Mouse (Mus musculus) brown adipose tissue, adult 24 weeks (tissue): ENCODE measurements around the gene Ppia. TPM values are rescaled to one million over a fixed set of nuclear protein-coding genes. Genes with fewer than 3 reads are reported as not detected.
"Not testable (repeated sequence)": the region's sequence is repeated elsewhere in the genome, so short reads cannot be mapped to it uniquely, and the experiment has no call there.

Source experiments
- H3K27ac ChIP-seq: fragments of 200-500 bp; replicated peaks from 2 replicates; pipeline ENCODE4 v1.5.1; 2012; ENCODE audit warnings: low read depth, mild to moderate bottlenecking, low read length
- H3K4me1 ChIP-seq: fragments of 200-500 bp; 2 replicates; pipeline ENCODE4 v1.6.1; 2012; ENCODE audit warnings: low read length, mixed read lengths; ENCODE audit not compliant: control insufficient read depth, insufficient read depth, insufficient read length
- H3K4me3 ChIP-seq: fragments of 200-500 bp; 2 replicates; pipeline ENCODE4 v1.5.1; 2012; ENCODE audit warnings: low read depth, mild to moderate bottlenecking, low read length, moderate library complexity; ENCODE audit not compliant: insufficient read depth
- polyA plus RNA-seq: library from polyadenylated mRNA; stranded (reverse); fragments of >200 nt; gene quantifications from 2 replicates; pipeline ENCODE4 v1.2.4, GENCODE M21; 2012; ENCODE audit not compliant: missing spikeins, insufficient read depth, insufficient read length

Gene Ppia
- polyA plus RNA-seq, 1 experiment: 2,277 TPM

GRCm38 (mm10) chr11:6444077-6444853, 29.0 kb downstream of the Ppia start, which contains the start of gene H2afv:
Gene H2afv (minus strand): TSS chr11:6444443.
- H3K27ac ChIP-seq: peak within 1 kb of the TSS; percentile 65
- peak within 1 kb of the TSS; percentile 84 for H3K4me3 ChIP-seq
- no peaks in the 10 kb centered on the region; the same call in 1 of the 2 replicates for H3K4me1 ChIP-seq

GRCm38 (mm10) chr11:6445441-6445840, 30.2 kb downstream of the Ppia start:
- Histone ChIP-seq H3K4me1 (no peaks in the 10 kb centered on the region; the same call in 1 of the 2 replicates), H3K4me3 (no peak overlapping the region), H3K27ac (no peak overlapping the region)

- Histone ChIP-seq H3K4me1 (no peaks in the 10 kb centered on the region; the same call in 1 of the 2 replicates), H3K27ac (no peak overlapping the region), H3K4me3 (no peak overlapping the region)
Observed at GRCm38 (mm10) chr11:6445951-6446350, 30.7 kb downstream of the Ppia start.

- Histone ChIP-seq H3K4me1 (no peaks in the 10 kb centered on the region; the same call in 1 of the 2 replicates), H3K4me3 (no peak overlapping the region), H3K27ac (no peak overlapping the region)
Observed at GRCm38 (mm10) chr11:6447493-6447892, 32.2 kb downstream of the Ppia start.

- H3K4me1 ChIP-seq, H3K4me3 ChIP-seq, H3K27ac ChIP-seq: not testable (repeated sequence)
Observed at GRCm38 (mm10) chr11:6448155-6448554, 32.9 kb downstream of the Ppia start.

- Histone ChIP-seq H3K4me1 (no peaks in the 10 kb centered on the region), H3K4me3 (no peak overlapping the region), H3K27ac (no peak overlapping the region)
Observed at GRCm38 (mm10) chr11:6456083-6456482, 40.8 kb downstream of the Ppia start.

GRCm38 (mm10) chr11:6463159-6463837, 48.1 kb downstream of the Ppia start:
- H3K27ac ChIP-seq: no peak overlapping the region
- no peak overlapping the region for H3K4me3 ChIP-seq
- H3K4me1 ChIP-seq: no peaks in the 10 kb centered on the region; the same call in 1 of the 2 replicates

- Histone ChIP-seq H3K27ac (no peak overlapping the region), H3K4me3 (no peak overlapping the region), H3K4me1 (peaks cover 2% of the 10 kb centered on the region; the same call in 1 of the 2 replicates)
Observed at GRCm38 (mm10) chr11:6465122-6465521, 49.9 kb downstream of the Ppia start.

- H3K27ac ChIP-seq: no peak overlapping the region
- peaks cover 10% of the 10 kb centered on the region for H3K4me1 ChIP-seq
- no peak overlapping the region for H3K4me3 ChIP-seq
Observed at GRCm38 (mm10) chr11:6468541-6468940, 53.3 kb downstream of the Ppia start.

Other genes starting within 250 kb of the Ppia start
- not detected in 2 replicates for gene A730071L15Rik, start 215.4 kb upstream of the Ppia start, polyA plus RNA-seq
- 19.4 and 22.0 TPM in 2 replicates for gene Nudcd3, start 215.0 kb upstream of the Ppia start, polyA plus RNA-seq
- gene Npc1l1, start 185.3 kb upstream of the Ppia start, polyA plus RNA-seq: not detected in 2 replicates
- gene Ddx56, start 147.7 kb upstream of the Ppia start, polyA plus RNA-seq: 13.0 and 14.2 TPM in 2 replicates
- gene Tmed4, start 140.6 kb upstream of the Ppia start, polyA plus RNA-seq: 47.2 and 47.6 TPM in 2 replicates
- 1,179 and 1,285 TPM in 2 replicates for gene Ogdh, start 123.8 kb upstream of the Ppia start, polyA plus RNA-seq
- gene Zmiz2, start 26.4 kb upstream of the Ppia start, polyA plus RNA-seq: 20.4 and 25.1 TPM in 2 replicates
- gene H2afv, start 29.0 kb downstream of the Ppia start, polyA plus RNA-seq: 54.3 and 66.3 TPM in 2 replicates
- 25.2 and 39.9 TPM in 2 replicates for gene Purb, start 60.5 kb downstream of the Ppia start, polyA plus RNA-seq
- gene Myo1g, start 105.5 kb downstream of the Ppia start, polyA plus RNA-seq: 0.71 and 2.9 TPM in 2 replicates
- 26.2 and 29.6 TPM in 2 replicates for gene Ccm2, start 131.4 kb downstream of the Ppia start, polyA plus RNA-seq
- gene Nacad, start 190.6 kb downstream of the Ppia start, polyA plus RNA-seq: not detected in 2 replicates
- 57.4 and 57.7 TPM in 2 replicates for gene Tbrg4, start 210.6 kb downstream of the Ppia start, polyA plus RNA-seq
- gene Wap, start 223.2 kb downstream of the Ppia start, polyA plus RNA-seq: not detected in 2 replicates
- gene Ramp3, start 243.1 kb downstream of the Ppia start, polyA plus RNA-seq: not detected in 2 replicates